Mouse (Mus musculus) cerebellum, adult 2 months (tissue): Measurements from ENCODE around the gene Dusp7. TPM values are rescaled to one million over a fixed set of nuclear protein-coding genes. Genes with fewer than 3 reads are reported as not detected.
A peak's percentile ranks its signal among the peaks of the same experiment; 100 is the strongest.

Experiments
- DNase-seq, 2 experiments: peaks; one replicate each; pipeline ENCODE4 v3.0.0; 2021
- H3K27ac ChIP-seq: fragments of 200-500 bp; 2 replicates; pipeline ENCODE4 v1.5.1; 2012; ENCODE audit warnings: low read length, control low read depth, inconsistent platforms; ENCODE audit not compliant: insufficient read depth
- H3K27me3 ChIP-seq: fragments of 200-500 bp; 2 replicates; pipeline ENCODE4 v1.6.1; 2012; ENCODE audit warnings: inconsistent platforms, mild to moderate bottlenecking, low read length, moderate library complexity; ENCODE audit not compliant: control insufficient read depth, insufficient read depth
- H3K4me1 ChIP-seq: fragments of 200-500 bp; 2 replicates; pipeline ENCODE4 v1.6.1; 2011; ENCODE audit warnings: low read length; ENCODE audit not compliant: control insufficient read depth, insufficient read depth
- H3K4me3 ChIP-seq: fragments of 200-500 bp; replicated peaks from 2 replicates; pipeline ENCODE3; 2011; ENCODE audit warnings: mild to moderate bottlenecking, low read depth, low read length, control low read depth; ENCODE audit not compliant: insufficient read depth
- CTCF ChIP-seq: fragments of 200-500 bp; IDR thresholded peaks from 2 replicates; pipeline ENCODE4 v1.5.1; 2011; ENCODE audit warnings: low read depth, mild to moderate bottlenecking, control low read depth, low read length, moderate library complexity, borderline replicate concordance; ENCODE audit not compliant: insufficient read depth
- POLR2A ChIP-seq: fragments of 200-500 bp; IDR thresholded peaks from 2 replicates; pipeline ENCODE4 v1.6.1; 2011; ENCODE audit warnings: low read length, control low read depth, borderline replicate concordance; ENCODE audit not compliant: insufficient read depth
- WGBS: fragments of 180-500 bp; shearing (Covaris S2); methylation state at CpG from one replicate; pipeline ENCODE4 v1.1.7; 2018; 5-methylcytosine and 5-hydroxymethylcytosine counted together
- polyA plus RNA-seq: library from polyadenylated mRNA; depleted of rRNA; stranded (reverse); fragments of >200 nt; gene quantifications from 2 replicates; pipeline ENCODE4 v1.2.3, GENCODE M21; 2012

Gene Dusp7
- polyA plus RNA-seq, 1 experiment = 49.6 TPM

DNA sequence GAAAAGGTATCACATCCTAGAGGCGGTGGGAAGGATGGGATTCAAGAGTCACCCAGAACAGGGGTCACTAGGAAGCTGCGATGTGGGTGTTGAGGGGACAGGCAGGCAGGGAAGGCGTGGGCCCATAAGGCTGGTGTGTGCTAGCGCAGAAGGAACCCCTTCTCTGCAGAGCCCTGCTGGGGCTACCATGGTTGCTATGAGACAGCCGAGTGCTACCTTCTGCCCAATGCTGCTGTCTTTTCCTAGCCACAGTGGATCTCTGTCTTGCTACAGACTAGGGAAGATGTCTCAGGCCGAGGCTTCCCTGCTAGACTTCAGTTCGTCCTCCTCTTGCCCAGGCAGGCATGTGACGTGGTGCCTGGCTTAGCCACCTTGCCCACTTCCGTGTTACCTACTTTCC lies 25.9 kb upstream of the Dusp7 start:
- no peak overlapping the region for H3K4me3 ChIP-seq
- WGBS = 76% methylated on average over 9 of the region's 9 CpGs
- TF ChIP-seq POLR2A (no peak), CTCF (no peak)
- DNase-seq = no peak
- no peaks in the 10 kb centered on the region for H3K27me3 ChIP-seq
- no peak overlapping the region for H3K27ac ChIP-seq
- H3K4me1 ChIP-seq = peaks cover 3% of the 10 kb centered on the region; the same call in 1 of the 2 replicates

DNA sequence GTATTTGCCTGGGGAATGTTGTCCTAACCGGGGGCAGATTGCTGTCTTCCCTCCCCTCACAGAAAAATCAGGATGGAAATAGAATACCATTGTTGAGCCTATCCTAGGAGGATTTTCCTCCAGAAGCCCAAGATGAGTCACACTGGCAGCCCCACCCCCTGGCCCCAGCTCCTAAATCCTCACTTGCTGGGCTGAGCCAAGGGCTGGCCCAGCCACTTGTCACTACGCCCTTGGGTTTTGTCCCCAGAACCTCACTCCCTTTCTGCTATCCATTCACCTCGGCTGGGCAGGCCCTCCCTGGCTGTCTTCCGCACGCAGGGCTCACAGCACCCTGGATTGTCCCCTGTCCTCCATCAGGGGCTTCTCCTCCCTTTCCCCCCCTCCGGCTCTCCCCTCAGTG lies 23.3 kb upstream of the Dusp7 start:
- WGBS = 50% methylated on average over 6 of the region's 6 CpGs

DNA sequence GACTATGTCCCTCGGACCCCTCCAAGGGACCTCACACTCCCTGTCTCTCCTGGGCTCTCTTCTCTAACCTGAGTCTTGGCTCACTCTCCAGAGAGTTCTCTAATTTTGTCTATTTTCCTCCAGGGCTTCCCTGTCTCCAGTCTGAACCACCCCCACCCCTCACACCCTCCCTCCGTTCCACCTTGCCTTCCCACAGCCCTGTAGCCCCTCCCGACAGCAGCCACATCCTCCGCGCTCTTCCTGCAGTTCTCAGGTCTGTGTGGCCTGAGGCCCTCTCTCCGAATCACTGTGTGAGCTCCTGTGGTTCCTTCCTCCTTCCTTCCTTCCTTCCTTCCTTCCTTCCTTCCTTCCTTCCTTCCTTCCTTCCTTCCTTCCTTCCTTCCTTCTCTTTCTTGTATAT lies 22.8 kb upstream of the Dusp7 start:
- TF ChIP-seq POLR2A (no peak), CTCF (no peak)
- no peaks in the 10 kb centered on the region for H3K27me3 ChIP-seq
- no peak overlapping the region for H3K4me3 ChIP-seq
- peaks cover 6% of the 10 kb centered on the region; the same call in 1 of the 2 replicates for H3K4me1 ChIP-seq
- WGBS = 73% methylated on average over 6 of the region's 6 CpGs
- DNase-seq = no peak
- no peak overlapping the region for H3K27ac ChIP-seq

More for the DNA sequence above, 23.3 kb upstream of the Dusp7 start:
- TF ChIP-seq CTCF (no peak), POLR2A (no peak)
- H3K4me1 ChIP-seq = peaks cover 6% of the 10 kb centered on the region; the same call in 1 of the 2 replicates
- peak; percentile 55 to 71 for DNase-seq
- H3K27me3 ChIP-seq = no peaks in the 10 kb centered on the region
- H3K4me3 ChIP-seq = no peak overlapping the region
- H3K27ac ChIP-seq = no peak overlapping the region

DNA sequence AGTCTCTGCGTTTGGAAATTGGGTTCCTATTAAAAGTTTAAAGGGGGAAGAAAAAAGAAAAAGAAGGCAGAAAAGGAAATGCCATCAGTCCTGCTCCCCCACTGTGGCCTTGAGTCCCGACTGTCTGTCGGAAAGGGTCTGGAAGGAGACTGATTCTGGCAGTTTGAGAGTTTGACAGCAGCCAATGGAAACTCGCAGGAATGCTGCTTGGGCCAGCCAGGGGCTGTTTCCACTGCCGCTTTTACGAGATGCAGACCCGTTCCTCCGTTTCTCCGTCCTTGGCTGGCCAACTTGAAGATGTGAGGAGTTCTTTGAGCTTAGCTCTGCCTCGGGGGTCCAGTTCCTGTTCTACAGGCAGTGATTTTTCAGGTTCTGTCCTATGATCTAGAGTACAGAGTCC lies 20.2 kb upstream of the Dusp7 start:
- Histone ChIP-seq H3K4me1 (peaks cover 6% of the 10 kb centered on the region; the same call in 1 of the 2 replicates), H3K27ac (no peak overlapping the region), H3K27me3 (no peaks in the 10 kb centered on the region), H3K4me3 (no peak overlapping the region)
- WGBS = 81% methylated on average over 10 of the region's 10 CpGs
- DNase-seq = no peak
- TF ChIP-seq CTCF (no peak), POLR2A (no peak)

DNA sequence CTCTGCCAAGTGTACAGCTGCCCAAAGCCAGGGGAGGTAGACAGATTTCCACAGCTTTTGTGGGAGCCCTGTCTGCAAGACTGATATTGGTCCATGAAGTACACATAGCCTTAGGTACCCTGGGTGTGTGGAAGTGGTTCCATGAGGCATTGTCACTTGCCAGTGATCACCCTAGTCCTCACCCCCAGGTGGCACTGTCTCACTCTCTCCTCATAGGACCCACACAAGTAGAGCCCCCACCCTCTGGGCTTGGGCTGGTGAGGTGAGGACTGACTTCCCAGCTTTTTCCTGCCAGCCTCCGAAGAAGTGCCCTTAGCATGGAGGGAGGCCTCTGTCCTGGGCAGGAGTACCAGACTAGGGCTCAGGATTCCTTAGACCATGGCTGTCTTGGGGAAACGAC lies 19.4 kb upstream of the Dusp7 start:
- H3K4me3 ChIP-seq = no peak overlapping the region
- TF ChIP-seq POLR2A = no peak
- peak; percentile 69 for TF ChIP-seq CTCF
- peaks cover 6% of the 10 kb centered on the region; the same call in 1 of the 2 replicates for H3K4me1 ChIP-seq
- WGBS = 38% methylated on average over 2 of the region's 2 CpGs
- peak; percentile 25 to 34 for DNase-seq
- H3K27me3 ChIP-seq = no peaks in the 10 kb centered on the region
- no peak overlapping the region for H3K27ac ChIP-seq

DNA sequence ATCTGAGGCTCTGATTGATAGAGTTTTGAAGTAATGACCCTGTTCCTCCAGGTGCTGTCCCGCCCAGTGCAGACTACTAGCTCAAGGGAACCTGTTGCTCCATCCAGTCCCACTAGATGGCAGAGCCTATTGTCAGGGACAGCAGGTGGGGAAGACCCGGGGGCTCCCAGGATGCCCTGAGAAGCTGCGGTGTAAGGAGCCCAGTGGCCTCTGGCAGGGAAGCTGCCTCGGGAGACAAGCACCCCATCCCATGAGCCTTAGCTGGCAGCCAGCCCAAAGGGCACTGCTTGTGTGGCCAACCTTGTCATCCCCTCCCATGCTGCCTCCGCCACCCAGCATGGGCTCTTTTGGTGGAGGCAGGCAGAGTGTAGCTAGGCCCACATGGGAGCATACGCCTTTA lies 17.3 kb upstream of the Dusp7 start:
- 0 out of 2 replicates have a peak, but pooled peaks cover 3% of the 10 kb centered on the region for H3K4me1 ChIP-seq
- no peak overlapping the region for H3K27ac ChIP-seq
- WGBS = 65% methylated on average over 6 of the region's 6 CpGs

DNA sequence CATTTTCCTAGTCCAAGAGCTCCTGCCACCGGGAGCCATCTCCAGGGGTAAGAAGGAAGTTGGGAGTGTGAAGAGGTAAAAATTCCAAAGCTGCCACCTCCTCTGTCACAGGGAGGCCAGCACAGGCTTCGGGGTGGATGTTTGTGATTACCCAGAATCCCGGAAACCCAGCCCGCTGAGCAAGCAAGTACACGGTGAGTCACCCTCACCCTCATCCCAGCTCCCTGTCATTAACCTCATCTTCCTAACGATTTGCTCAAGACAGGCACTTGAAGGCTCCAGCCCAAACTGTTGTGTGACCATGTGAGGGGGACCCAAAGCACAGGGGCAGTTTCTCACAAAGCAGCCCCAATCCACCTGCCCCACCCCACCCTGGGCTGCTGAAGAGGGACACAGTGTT lies 14.7 kb upstream of the Dusp7 start:
- H3K27me3 ChIP-seq = no peaks in the 10 kb centered on the region
- no peak overlapping the region for H3K4me3 ChIP-seq
- no peak for TF ChIP-seq POLR2A
- no peak for TF ChIP-seq CTCF
- 0 out of 2 replicates have a peak, but pooled peaks cover 2% of the 10 kb centered on the region for H3K4me1 ChIP-seq
- no peak for DNase-seq
- H3K27ac ChIP-seq = no peak overlapping the region
- 70% methylated on average over 6 of the region's 6 CpGs for WGBS

More for the DNA sequence above, 17.3 kb upstream of the Dusp7 start:
- Histone ChIP-seq H3K4me3 (no peak overlapping the region), H3K27me3 (no peaks in the 10 kb centered on the region)
- no peak for DNase-seq
- TF ChIP-seq POLR2A = no peak

DNA sequence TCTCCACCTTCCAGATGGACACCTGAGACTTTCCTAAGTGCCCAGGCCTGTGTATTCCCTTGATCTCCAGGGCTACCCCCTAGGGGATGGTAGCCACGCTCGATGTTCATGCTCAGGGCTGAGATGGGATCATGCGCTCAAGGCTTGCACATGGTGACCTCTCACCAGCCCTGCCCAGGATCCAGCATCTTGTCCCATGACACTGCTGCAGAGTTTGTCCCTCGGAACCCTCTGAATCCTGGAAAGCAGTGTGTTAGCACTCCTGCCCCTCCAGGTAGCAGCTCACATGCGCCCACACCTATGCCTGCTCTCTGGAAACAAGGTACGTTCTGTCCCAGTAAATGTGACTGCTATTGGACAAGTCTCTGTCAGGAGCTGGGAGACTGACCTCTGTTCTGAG lies 13.6 kb upstream of the Dusp7 start:
- no peak overlapping the region for H3K4me3 ChIP-seq
- no peak overlapping the region for H3K27ac ChIP-seq
- H3K4me1 ChIP-seq = no peaks in the 10 kb centered on the region
- no peak for DNase-seq
- TF ChIP-seq CTCF (no peak), POLR2A (no peak)
- WGBS = 93% methylated on average over 6 of the region's 6 CpGs
- no peaks in the 10 kb centered on the region for H3K27me3 ChIP-seq
